Mouse (Mus musculus): ENCODE results near the gene Pnp2. TPM values are rescaled to one million over a fixed set of nuclear protein-coding genes. Genes with fewer than 3 reads are reported as not detected.

Pnp2 gene
- polyA plus RNA-seq, 1 experiment, result 0.29 TPM

- no peaks in the 10 kb centered on the region for H3K27me3 ChIP-seq (ENCODE audit: control insufficient read depth, insufficient read depth, insufficient read length)
- TF ChIP-seq MAX (IDR thresholded peaks at IDR 0.05) (no peak), CTCF (IDR thresholded peaks at IDR 0.05; ENCODE audit: control insufficient read depth, insufficient read depth, insufficient read length) (no peak), MYOG (IDR thresholded peaks at IDR 0.05; ENCODE audit: control insufficient read depth, extremely low read depth, insufficient read length) (no peak), MYOD1 (IDR thresholded peaks at IDR 0.05; ENCODE audit: control insufficient read depth, insufficient read length, low read depth) (no peak), USF1 (IDR thresholded peaks at IDR 0.05; ENCODE audit: low read depth) (no peak), CEBPB (IDR thresholded peaks at IDR 0.05; ENCODE audit: low read depth) (no peak), FOSL1 (IDR thresholded peaks at IDR 0.05; ENCODE audit: insufficient read depth, low read length, poor library complexity, severe bottlenecking) (no peak)
Measured at GRCm38 (mm10) chr14:50979631-50980030, 23.8 kb downstream of the Pnp2 start.

GRCm38 (mm10) chr14:50981207-50981606 is 25.4 kb downstream of the Pnp2 start:
- no peaks in the 10 kb centered on the region for H3K79me3 ChIP-seq (ENCODE audit: low read depth)
- H3K79me2 ChIP-seq (ENCODE audit: control insufficient read depth, insufficient read depth), result no peaks in the 10 kb centered on the region
- H3K27me3 ChIP-seq (ENCODE audit: control insufficient read depth, insufficient read depth, insufficient read length), result no peaks in the 10 kb centered on the region
- no peaks in the 10 kb centered on the region for H3K36me3 ChIP-seq (ENCODE audit: control insufficient read depth, insufficient read depth)
- TF ChIP-seq USF1 (IDR thresholded peaks at IDR 0.05; ENCODE audit: low read depth) (no peak), MYOG (IDR thresholded peaks at IDR 0.05; ENCODE audit: control insufficient read depth, extremely low read depth, insufficient read length) (no peak), CTCF (IDR thresholded peaks at IDR 0.05; ENCODE audit: control insufficient read depth, insufficient read depth, insufficient read length) (no peak), FOSL1 (IDR thresholded peaks at IDR 0.05; ENCODE audit: insufficient read depth, low read length, poor library complexity, severe bottlenecking) (no peak), MYOD1 (IDR thresholded peaks at IDR 0.05; ENCODE audit: control insufficient read depth, insufficient read length, low read depth) (no peak), MAX (IDR thresholded peaks at IDR 0.05) (no peak), CEBPB (IDR thresholded peaks at IDR 0.05; ENCODE audit: low read depth) (no peak)
- H3ac ChIP-seq (ENCODE audit: control insufficient read depth, insufficient read length, low read depth), result no peak overlapping the region
- H3K4me3 ChIP-seq (ENCODE audit: insufficient read depth, poor library complexity, severe bottlenecking), result no peak overlapping the region

More at GRCm38 (mm10) chr14:50979631-50980030, 23.8 kb downstream of the Pnp2 start:
- H3K4me3 ChIP-seq (ENCODE audit: insufficient read depth, poor library complexity, severe bottlenecking), result no peak overlapping the region
- no peaks in the 10 kb centered on the region for H3K79me2 ChIP-seq (ENCODE audit: control insufficient read depth, insufficient read depth)
- H3ac ChIP-seq (ENCODE audit: control insufficient read depth, insufficient read length, low read depth), result no peak overlapping the region
- H3K79me3 ChIP-seq (ENCODE audit: low read depth), result no peaks in the 10 kb centered on the region
- no peaks in the 10 kb centered on the region for H3K36me3 ChIP-seq (ENCODE audit: control insufficient read depth, insufficient read depth)

GRCm38 (mm10) chr14:50981837-50982236 is 26.0 kb downstream of the Pnp2 start:
- H3K4me3 ChIP-seq (ENCODE audit: insufficient read depth, poor library complexity, severe bottlenecking), result no peak overlapping the region
- H3K79me3 ChIP-seq (ENCODE audit: low read depth), result no peaks in the 10 kb centered on the region
- no peak overlapping the region for H3ac ChIP-seq (ENCODE audit: control insufficient read depth, insufficient read length, low read depth)
- H3K27me3 ChIP-seq (ENCODE audit: control insufficient read depth, insufficient read depth, insufficient read length), result no peaks in the 10 kb centered on the region
- H3K79me2 ChIP-seq (ENCODE audit: control insufficient read depth, insufficient read depth), result no peaks in the 10 kb centered on the region
- TF ChIP-seq MYOG (IDR thresholded peaks at IDR 0.05; ENCODE audit: control insufficient read depth, extremely low read depth, insufficient read length), result no peak
- no peak for TF ChIP-seq FOSL1 (IDR thresholded peaks at IDR 0.05; ENCODE audit: insufficient read depth, low read length, poor library complexity, severe bottlenecking)
- no peak for TF ChIP-seq USF1 (IDR thresholded peaks at IDR 0.05; ENCODE audit: low read depth)
- H3K36me3 ChIP-seq (ENCODE audit: control insufficient read depth, insufficient read depth), result no peaks in the 10 kb centered on the region

GRCm38 (mm10) chr14:50987668-50988067 is 31.9 kb downstream of the Pnp2 start:
- TF ChIP-seq MAX (IDR thresholded peaks at IDR 0.05), result no peak
- TF ChIP-seq CEBPB (IDR thresholded peaks at IDR 0.05; ENCODE audit: low read depth), result no peak
- no peak for TF ChIP-seq USF1 (IDR thresholded peaks at IDR 0.05; ENCODE audit: low read depth)
- no peak for TF ChIP-seq MYOG (IDR thresholded peaks at IDR 0.05; ENCODE audit: control insufficient read depth, extremely low read depth, insufficient read length)
- TF ChIP-seq CTCF (IDR thresholded peaks at IDR 0.05; ENCODE audit: control insufficient read depth, insufficient read depth, insufficient read length), result no peak
- no peak overlapping the region for H3ac ChIP-seq (ENCODE audit: control insufficient read depth, insufficient read length, low read depth)
- H3K79me2 ChIP-seq (ENCODE audit: control insufficient read depth, insufficient read depth), result no peaks in the 10 kb centered on the region
- H3K4me3 ChIP-seq (ENCODE audit: insufficient read depth, poor library complexity, severe bottlenecking), result no peak overlapping the region
- no peaks in the 10 kb centered on the region for H3K27me3 ChIP-seq (ENCODE audit: control insufficient read depth, insufficient read depth, insufficient read length)
- no peaks in the 10 kb centered on the region for H3K79me3 ChIP-seq (ENCODE audit: low read depth)
- no peaks in the 10 kb centered on the region for H3K36me3 ChIP-seq (ENCODE audit: control insufficient read depth, insufficient read depth)

- H3K79me2 ChIP-seq (ENCODE audit: control insufficient read depth, insufficient read depth), result no peaks in the 10 kb centered on the region
- no peaks in the 10 kb centered on the region for H3K36me3 ChIP-seq (ENCODE audit: control insufficient read depth, insufficient read depth)
- no peak overlapping the region for H3ac ChIP-seq (ENCODE audit: control insufficient read depth, insufficient read length, low read depth)
- H3K4me3 ChIP-seq (ENCODE audit: insufficient read depth, poor library complexity, severe bottlenecking), result no peak overlapping the region
- H3K27me3 ChIP-seq (ENCODE audit: control insufficient read depth, insufficient read depth, insufficient read length), result no peaks in the 10 kb centered on the region
- TF ChIP-seq FOSL1 (IDR thresholded peaks at IDR 0.05; ENCODE audit: insufficient read depth, low read length, poor library complexity, severe bottlenecking), result no peak
- TF ChIP-seq MAX (IDR thresholded peaks at IDR 0.05), result no peak
- TF ChIP-seq CTCF (IDR thresholded peaks at IDR 0.05; ENCODE audit: control insufficient read depth, insufficient read depth, insufficient read length), result no peak
- TF ChIP-seq MYOG (IDR thresholded peaks at IDR 0.05; ENCODE audit: control insufficient read depth, extremely low read depth, insufficient read length), result no peak
- TF ChIP-seq CEBPB (IDR thresholded peaks at IDR 0.05; ENCODE audit: low read depth), result no peak
- no peak for TF ChIP-seq USF1 (IDR thresholded peaks at IDR 0.05; ENCODE audit: low read depth)
- no peak for TF ChIP-seq MYOD1 (IDR thresholded peaks at IDR 0.05; ENCODE audit: control insufficient read depth, insufficient read length, low read depth)
- no peaks in the 10 kb centered on the region for H3K79me3 ChIP-seq (ENCODE audit: low read depth)
Measured at GRCm38 (mm10) chr14:50991037-50991436, 35.2 kb downstream of the Pnp2 start.

GRCm38 (mm10) chr14:50997088-50997487 is 41.3 kb downstream of the Pnp2 start:
- H3K36me3 ChIP-seq (ENCODE audit: control insufficient read depth, insufficient read depth), result no peaks in the 10 kb centered on the region
- H3K4me3 ChIP-seq (ENCODE audit: insufficient read depth, poor library complexity, severe bottlenecking), result no peak overlapping the region
- no peaks in the 10 kb centered on the region for H3K79me2 ChIP-seq (ENCODE audit: control insufficient read depth, insufficient read depth)
- H3ac ChIP-seq (ENCODE audit: control insufficient read depth, insufficient read length, low read depth), result no peak overlapping the region
- TF ChIP-seq USF1 (IDR thresholded peaks at IDR 0.05; ENCODE audit: low read depth) (no peak), MYOD1 (IDR thresholded peaks at IDR 0.05; ENCODE audit: control insufficient read depth, insufficient read length, low read depth) (no peak), CEBPB (IDR thresholded peaks at IDR 0.05; ENCODE audit: low read depth) (no peak), MYOG (IDR thresholded peaks at IDR 0.05; ENCODE audit: control insufficient read depth, extremely low read depth, insufficient read length) (no peak)
- H3K27me3 ChIP-seq (ENCODE audit: control insufficient read depth, insufficient read depth, insufficient read length), result no peaks in the 10 kb centered on the region
- H3K79me3 ChIP-seq (ENCODE audit: low read depth), result no peaks in the 10 kb centered on the region
